Mouse (Mus musculus) left cerebral cortex, adult 11 months (tissue): ENCODE measurements around the gene Mef2b.
A peak's percentile ranks its signal among the peaks of the same experiment; 100 is the strongest.

Source experiments
- DNase-seq: peaks from one replicate; pipeline ENCODE4 v3.0.0; 2022; ENCODE audit warnings: low spot score

Mef2b gene

DNA sequence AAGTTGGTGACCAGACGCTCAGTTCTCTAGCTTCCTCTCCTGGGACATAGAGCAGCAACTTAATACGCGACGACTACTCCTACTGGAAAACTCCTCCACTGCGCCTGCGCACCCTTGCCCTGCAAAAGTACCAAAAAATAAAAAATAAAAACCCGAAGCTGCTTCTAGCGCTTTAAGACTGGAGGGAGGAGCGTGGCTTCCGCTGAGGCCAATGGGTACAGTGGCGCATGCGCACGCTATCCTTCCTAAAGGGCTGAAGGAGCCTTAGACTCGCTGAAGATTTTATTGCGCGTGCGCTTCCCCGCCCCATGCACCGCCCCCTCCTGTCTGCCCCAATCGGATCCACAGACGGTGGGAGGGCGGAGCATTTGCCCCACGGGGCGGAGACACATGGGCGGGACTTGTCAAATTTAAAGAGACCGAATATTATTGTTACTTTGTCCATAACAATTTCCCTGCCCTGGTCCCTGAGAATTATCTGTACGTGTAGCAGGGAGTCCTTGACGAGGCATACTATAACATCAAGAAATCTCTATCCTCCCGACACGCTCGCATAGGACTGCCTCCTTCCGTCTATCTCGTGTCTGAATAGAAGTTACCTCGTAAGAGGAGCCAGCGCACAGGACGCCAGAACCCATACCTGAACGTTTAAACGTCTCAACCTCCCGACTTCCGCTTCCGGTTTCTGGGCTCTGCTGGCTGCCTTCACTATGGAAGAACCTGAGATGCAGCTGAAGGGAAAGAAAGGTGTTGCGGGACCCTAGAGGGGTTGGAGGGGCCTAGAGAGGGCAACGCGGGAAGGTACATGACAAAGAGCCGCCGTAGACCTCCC lies at the start of gene Mef2b, which contains the start of the genes Rfxank and Borcs8:
TSS of gene Mef2b (plus strand) at position 686 of the 832 bp plus-strand sequence.
TSS of gene Rfxank (minus strand) at position 129 of the 832 bp plus-strand sequence.
TSS of gene Borcs8 (plus strand) at position 474 of the 832 bp plus-strand sequence.
- peak; percentile 97 for DNase-seq

DNA sequence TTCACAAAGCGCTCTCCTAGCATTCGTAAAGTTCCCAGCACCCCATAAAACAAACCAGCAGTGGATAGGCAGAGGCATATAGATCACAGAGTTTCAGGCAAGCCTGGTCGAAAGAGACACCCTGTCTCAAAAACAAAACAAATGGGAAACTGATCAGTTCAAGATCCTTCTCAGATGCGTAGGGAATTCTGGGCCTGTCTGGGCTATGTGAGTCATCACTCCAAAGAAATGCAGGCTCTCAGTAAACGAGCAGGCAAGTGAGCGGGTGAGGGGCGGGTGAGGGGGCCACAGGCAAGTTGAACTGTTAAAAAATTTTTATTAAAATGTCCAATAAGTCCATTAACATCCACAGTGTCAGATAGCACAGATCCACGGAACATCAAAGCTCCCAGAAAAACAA lies 46.7 kb upstream of the Mef2b start:
- no peak for DNase-seq

DNA sequence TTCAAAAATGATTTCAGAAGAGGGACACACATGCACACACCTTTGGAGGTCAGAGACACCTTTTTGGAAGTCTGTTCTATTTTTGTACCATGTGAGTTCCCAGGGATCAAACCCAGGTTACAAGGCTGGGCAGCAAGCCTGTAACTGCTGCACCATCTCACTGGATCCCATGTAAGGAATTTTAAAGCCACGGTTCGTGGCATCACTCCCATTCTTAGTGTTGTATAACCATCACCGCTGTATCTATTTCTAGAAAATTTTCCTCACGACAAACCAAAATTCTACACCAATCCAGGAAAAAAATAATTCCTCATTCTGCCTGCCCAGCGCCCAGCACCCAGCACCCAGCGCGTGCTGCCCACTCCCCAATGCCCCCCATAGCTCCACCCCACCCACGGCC lies 40.2 kb upstream of the Mef2b start:
- DNase-seq: no peak

DNA sequence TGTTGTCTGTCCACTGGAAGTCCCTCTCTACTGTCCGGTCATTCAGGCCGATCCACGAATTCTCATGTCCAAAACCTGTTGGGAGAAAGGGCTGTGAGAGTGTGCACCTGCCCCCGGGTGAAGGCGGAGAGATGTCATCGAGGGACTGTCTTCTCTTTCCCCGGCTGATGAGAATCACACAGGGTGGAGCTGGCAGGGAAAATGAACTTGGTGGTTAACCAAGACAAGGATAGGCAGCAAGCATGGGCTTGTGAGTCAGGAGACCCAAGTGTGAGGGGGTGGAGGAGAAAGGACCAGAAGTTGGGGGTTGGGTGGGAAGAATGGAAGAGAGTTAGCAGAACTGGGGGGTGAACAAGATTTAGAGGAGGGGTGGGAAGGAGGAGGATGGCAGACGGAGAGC lies 39.3 kb upstream of the Mef2b start:
- no peak for DNase-seq

DNA sequence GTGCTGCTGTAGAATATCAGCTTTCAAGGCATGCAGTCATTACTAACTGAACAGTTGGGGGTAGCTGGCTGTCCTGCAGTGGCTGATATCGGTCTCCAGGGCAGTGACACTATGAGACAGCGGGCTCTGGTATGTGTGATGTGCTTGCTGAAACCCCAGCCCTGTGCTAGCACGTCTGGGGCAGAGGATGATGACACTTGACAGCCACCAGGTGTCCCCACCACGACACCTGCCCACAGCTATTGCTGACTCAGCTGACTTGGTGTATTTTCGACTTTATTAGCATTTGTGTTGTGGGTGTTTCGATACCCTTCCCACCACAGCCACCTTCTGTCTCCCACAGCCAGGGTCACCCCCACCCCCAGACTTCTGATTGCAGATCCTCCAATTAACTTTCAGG lies 35.0 kb upstream of the Mef2b start:
- DNase-seq: no peak

DNA sequence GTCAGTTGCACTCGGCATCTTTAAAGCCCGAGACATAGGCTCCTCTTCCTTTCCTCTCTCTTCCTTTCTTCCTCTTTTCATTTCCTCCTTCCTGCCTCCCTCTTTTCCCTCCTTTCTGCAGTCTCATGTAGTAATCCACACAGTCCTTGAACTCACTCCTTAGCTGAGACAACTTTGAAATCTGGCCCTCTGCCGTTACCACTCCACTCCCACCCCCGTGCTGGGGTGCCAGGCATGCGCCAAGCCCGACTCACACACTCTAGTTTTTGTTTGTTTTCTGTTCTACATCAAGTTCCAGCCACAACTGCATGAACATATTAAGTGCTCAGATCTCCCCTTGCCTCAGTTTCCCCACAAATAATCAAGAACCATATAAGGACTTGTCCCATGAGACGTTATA lies 34.6 kb upstream of the Mef2b start:
- DNase-seq: no peak

DNA sequence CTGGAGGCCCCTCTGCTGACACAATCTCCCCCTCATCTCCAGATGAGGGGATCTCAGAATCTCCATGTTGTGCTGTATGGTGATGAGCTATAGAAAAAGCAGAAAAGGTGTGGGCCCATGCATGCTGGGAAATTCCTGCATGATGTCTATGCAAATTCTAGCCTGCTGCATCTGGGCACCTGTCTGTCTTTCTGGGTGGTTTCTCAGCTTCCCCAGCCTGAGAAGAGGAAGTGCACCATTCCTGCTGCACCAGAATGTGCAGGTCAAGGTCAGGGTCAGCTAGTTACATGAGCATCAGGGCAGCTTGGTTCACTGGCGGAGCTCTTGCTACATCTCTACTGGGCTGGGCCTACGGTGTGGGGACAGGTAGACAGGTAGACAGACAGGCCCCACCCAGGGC lies 29.1 kb upstream of the Mef2b start:
- no peak for DNase-seq

DNA sequence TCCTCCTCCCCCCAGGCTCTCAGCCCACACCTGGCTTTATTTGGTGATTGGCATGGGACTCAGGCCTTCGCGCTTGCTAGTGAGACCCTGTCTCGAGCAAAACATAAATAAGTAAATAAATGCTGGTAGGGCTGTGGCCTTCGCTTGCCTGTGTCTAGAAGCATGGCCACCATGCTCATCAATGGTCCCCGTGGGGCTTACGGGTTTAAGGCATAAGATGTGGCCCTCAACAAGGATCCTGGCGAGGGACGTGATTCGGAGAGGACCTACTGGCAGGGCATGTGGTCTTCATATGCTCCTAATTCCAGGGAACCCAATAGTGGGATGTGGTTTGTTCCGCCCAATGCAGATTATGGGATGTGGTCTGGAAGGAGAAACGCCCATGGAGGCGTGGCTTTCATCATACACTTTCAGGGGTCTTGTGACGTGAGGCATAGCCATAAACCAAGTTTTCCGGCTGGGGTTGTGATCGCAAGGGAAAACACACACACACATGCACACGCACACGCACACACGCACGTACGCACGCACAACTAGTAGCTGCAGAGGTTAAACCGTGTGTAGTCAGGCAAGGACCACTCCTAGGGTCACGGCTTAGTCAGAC lies 28.2 kb upstream of the Mef2b start:
- DNase-seq: no peak

DNA sequence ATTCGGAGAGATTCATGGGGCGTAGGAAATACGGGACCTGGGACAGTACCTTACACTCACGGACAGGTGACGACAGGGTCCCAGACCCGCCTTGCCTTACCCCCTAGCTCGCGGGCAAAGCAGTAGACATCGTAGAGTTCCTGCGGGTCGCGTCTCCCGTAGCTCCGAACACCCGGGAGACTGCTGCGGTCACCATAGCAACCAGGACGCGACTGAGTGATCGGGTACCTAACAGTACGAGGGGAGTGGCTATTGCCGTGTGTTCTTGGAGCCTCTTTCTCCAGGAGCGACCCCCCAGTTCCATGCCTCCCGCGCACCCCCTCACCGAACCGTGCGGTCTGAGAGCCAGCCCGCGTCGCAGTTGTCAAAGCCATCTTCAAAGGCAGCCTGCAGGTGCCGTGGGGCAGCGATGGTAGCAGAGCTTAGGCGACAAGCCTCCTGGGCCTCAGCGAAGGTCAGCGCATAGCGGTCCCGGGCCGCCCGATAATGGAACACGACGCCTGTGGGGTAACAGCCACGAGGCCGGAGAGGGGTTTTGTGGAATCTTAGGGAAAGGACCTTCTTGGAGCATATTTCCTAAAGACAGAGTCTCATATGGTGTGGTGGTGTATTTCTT lies 27.0 kb upstream of the Mef2b start:
- DNase-seq: no peak

DNA sequence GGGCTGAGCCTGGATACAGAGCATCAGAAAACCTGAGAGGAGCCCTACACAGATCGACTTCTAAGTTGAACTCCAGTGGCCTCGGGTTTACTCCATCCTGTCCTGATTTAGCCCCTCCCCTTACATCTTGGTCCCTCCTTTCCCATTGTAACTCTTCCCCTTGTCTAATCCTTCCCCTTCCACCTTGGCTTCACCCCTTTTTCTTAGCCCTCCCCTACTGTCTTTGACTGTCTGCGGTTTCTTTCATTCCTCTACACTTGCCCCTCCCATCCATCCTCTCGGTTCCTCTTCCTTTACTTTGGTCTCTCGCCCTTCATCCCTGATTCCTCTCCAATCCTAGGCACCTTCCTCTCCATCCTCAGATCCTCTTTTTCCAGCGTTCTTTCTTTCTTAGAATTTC lies 25.0 kb upstream of the Mef2b start:
- DNase-seq: no peak

DNA sequence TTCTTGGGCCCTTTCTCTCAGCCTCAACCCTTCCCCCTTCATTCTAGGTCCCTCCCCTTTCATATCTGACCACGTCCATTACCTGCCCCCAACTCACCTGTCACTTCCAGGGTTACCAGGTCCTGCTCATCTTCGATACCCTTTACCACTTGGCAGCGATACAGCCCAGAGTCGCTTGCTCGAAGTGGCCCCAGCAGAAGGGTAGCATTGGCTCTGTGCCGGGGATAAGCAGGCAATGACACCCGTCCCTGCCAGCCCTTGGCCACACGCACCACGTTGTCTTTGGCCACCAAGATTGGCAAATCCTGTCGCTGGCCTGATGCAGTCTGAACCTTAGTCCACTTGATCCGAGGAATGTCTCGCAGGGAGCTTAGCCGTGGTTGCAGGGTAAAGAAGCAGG lies 24.6 kb upstream of the Mef2b start:
- no peak for DNase-seq

DNA sequence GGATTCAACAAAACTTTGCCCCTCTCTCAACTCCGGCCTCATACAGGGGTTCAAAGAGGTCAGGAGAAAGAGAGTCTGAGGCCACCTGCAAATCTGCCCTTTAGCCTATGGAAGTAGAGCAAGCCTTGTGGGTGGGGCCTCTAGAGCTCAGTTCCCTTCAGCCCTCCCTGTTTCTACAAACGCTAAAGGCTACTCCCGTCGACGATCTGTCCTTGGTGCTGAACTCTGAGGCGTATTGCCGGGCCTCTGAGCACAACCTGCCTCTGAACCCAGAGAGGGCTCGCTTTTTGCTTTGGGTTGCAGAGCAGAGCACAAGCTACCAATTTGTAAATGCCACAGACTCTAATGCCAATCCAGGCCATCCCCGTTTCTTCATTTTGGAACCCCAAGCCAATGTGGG lies 21.9 kb upstream of the Mef2b start:
- no peak for DNase-seq

DNA sequence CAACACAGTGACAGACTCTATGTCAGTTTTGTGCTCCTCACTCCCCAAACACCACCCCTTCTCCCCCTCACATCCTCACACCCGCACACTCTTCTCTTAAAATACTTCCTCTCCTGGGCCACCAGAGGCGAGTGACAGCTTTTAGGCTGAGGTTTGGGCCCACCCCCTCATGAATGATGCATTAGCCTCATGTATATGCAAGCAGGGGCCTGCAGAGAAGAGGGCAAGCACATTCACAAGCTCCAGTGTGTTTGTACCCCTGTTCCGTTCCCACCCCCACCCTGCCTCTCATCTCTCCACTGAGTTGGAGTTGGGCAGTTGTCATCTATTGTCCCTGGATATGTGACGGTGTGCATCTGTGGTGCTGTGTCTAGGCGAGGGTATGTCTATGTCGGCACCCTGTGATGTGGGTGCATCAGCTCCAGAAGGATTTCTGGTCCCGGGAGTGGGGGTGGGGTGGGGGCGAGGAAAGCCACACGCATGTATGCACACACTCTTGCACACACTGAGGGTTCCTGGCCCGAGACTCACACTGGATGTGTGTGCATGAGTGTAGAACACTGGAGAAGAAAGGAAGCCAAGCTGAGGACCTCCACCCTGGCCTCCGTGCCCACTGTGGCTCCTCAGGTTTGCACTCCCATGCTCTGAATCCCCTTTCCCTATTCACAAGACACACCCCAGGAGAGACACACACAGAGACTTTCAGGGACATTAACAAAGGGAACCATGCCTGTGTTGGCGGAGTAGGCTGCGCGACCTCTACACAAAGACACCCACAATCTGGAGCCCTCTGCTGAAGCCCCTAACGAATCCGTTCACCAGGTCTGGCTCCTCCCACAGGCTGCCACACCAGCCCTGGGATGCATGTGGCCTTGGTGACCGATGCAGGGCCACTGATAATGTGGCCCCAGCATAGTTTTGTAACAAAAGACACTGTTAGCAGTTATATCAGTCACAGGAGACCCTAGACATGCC lies 20.5 kb upstream of the Mef2b start:
- DNase-seq: peak; percentile 72

DNA sequence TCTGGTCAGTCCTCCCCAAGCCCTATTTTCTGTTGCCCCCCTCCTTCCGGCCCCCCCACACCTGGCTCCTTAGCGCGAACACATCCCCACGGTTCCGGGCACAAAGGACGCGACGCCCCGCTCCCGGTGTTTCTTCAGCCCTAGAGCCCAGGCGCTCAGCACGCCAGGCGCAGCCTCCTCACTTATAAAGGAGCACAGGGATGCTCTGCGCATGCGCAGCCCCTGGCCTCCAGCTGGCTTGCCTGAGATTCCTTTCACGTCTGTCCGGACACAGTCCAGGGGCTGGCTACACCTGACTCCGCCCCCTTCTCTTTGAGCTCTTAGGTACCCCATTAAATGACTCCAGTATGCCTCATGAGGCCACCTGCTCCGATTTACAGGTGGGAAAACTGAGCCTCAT lies 18.8 kb upstream of the Mef2b start, which contains the start of gene Ncan:
TSS of gene Ncan (minus strand) at position 207 of the 400 bp plus-strand sequence.
- peak; percentile 85 for DNase-seq

DNA sequence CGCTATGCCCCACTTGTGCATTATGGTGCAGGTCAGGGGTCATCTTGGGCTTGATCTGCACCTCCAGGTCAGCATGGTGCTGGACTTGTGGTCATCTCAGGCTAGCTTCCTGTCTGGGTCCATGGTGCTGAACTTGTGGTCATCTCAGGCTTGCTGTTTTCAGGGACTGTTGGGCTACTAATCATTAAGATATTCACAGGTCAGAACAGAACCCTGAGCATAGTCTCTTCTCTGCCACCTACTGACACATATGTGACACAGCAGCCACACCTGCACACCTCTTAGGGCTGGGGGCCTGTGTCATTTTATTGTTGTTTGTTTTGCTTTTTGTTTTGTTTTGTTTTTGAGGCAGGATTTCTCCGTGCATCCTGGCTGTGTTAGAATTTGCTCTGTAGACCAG lies 16.6 kb upstream of the Mef2b start:
- DNase-seq: no peak

DNA sequence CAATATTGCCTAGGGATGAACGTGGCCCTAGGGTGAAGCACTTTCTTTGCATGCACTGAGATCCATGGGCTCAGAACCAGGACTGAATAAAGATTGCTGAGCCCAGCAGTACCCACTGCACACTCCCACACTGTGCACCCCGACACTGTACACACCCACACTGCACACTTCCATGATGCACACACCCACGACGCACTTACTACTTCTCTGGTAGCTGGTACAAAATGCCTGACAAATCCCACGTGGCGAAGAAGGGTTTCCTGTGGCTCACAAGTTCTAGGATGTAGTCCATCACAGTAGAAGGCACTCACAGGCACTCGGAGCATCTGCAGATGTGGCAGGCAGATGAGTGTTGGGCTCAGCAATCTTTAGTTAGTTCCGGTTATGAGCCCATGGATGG lies 14.5 kb upstream of the Mef2b start:
- DNase-seq: no peak

DNA sequence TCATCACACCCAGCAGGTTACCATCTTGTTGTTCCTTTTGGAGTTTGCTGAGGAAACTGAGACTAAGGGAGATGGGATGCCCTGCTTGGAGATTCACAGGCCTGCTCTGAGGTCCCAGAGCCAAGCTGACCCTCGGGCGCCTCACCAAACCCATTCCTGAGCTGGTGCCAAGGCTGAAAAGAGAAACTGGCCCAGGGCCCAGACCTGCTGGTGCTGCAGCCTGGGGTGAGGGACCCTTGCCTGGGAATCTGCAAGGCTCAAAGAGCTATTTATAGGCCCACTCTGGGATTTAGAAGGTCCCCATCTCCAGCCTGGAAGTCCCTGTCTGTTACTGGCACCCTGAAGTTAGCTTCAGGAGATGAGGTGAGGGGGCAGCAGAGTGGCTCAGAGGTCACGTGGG lies 11.1 kb upstream of the Mef2b start:
- no peak for DNase-seq

DNA sequence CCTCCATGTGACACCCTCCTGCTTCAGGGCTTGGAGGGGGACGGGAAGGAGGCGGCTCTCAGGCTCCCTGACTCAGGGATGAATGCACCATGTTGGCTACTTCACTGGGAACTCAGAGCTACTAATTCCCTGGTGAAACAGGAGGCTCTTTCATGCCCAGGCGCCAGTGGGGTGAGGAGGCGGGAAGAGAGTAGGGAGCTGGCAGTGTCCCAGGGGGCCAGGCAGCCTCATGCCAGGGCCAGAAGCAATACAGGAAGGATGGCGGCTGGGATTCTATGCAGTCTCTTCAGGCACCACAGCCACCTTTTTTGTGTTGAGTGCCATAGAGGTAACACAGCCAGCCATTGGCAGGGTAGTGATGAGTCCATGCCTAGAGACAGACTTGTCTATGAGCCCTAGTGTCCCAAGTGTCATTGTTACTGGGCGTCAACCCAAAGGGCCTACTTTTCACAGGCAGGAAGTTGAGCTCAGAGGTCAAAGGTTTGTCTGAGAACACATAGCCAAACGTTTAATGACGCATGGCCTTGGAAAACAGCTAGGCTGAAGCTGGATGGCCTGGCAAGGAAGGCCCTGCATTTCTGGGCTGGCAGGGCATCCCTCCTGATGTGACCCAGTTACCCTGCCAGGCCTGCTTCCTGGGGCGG lies 10.1 kb upstream of the Mef2b start:
- DNase-seq: peak; percentile 70

DNA sequence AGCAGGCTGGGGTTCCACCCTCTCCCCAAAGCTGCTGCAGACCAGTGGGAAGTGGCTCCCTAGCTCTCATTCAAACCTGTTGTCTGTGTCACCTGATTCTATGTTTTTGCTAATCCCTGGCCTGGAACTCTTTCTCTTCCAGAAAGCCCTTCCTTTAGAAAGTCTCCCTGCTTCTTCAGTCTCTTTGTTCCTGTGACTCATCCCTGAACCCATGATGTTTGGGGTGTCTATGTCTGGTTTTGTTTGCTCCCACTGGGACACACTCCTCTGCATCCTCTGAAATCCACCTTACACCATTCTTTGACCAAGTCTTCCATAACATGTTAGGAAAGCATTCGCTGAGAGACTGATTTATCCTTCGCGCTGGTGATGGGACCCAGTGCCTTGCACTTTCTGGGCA lies 9.4 kb upstream of the Mef2b start:
- no peak for DNase-seq

DNA sequence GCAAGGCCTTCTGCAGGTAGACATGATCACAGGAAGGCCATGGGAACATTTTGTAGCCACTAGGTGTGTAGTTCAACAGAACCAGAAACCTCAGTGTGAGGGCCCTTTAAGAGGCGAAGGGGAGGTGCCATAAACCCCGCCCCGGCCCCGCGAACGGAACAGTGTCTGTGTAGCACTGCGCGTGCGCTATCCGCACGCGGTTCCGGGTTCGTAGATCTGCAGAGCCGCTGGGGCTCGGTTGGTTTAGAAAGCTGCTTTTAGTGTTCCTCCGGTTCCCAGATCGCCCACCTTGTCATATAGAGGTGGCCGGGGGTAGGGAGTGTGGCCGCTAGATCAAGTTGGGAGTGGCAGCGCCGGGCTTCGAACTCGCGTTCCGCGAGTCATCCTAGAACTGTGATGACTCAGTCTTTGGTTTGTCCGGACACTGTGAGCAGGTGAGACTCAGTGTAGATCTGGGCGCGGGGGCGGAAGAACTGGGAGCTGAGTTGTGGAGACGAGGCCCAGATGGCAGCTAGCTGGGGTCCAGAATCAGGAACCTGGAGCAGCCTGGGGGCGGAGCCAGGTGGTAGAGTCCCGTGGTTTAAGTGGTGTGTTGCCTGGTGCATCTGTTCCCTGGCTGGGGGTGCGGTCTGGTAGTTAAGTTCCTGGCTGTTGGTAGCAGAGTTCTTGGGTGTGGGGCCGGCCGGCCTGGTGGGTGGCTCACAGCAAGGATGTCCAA lies 8.2 kb upstream of the Mef2b start, which contains the start of gene Nr2c2ap:
TSS of gene Nr2c2ap (plus strand) at position 168 of the 718 bp plus-strand sequence.
- peak; percentile 60 for DNase-seq

DNA sequence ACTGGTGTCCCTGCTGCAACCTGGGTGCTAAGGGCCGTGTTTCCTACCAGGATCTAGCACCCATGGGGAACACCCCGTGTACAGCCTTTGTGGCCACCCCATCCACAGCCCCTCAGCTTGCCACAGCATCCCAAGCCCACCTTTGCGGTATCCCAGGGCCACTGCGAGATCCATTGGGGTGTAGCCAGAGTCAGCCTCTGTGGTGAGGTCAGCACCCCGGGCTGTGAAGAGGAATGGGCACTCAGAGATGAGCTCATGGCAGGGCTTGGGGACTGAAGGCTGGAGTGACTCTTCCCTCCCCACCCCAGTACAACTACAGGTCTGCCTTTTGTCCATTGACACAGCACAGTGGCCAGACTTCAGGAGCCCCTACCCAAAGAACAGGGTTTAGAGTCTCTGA lies 5.4 kb upstream of the Mef2b start:
- no peak for DNase-seq
